Mouse (Mus musculus) adipocyte (in vitro differentiated cells): Measurements from ENCODE around the gene Gm20738.
"Not testable (repeated sequence)": the region's sequence is repeated elsewhere in the genome, so short reads cannot be mapped to it uniquely, and the experiment has no call there.

Source experiments
- DNase-seq: peaks from one replicate; pipeline ENCODE4 v3.0.0-alpha.2; 2016; ENCODE audit warnings: low spot score

Gm20738 gene

GRCm38 (mm10) chrY:37957511-37957910, at the start of gene Gm20738:
Gene Gm20738 (plus strand): TSS chrY:37957811.
- not testable (repeated sequence) for DNase-seq
